Mouse (Mus musculus): ENCODE data around the gene Mtg2. TPM values are rescaled to one million over a fixed set of nuclear protein-coding genes. Genes with fewer than 3 reads are reported as not detected.
A peak's percentile ranks its signal among the peaks of the same experiment; 100 is the strongest.

Mtg2 gene
- polyA plus RNA-seq (2015; fragmentation: Nextera tagmentation; extraction: Ambion mirVana) = 35.6 and 38.5 TPM in 2 replicates

DNA sequence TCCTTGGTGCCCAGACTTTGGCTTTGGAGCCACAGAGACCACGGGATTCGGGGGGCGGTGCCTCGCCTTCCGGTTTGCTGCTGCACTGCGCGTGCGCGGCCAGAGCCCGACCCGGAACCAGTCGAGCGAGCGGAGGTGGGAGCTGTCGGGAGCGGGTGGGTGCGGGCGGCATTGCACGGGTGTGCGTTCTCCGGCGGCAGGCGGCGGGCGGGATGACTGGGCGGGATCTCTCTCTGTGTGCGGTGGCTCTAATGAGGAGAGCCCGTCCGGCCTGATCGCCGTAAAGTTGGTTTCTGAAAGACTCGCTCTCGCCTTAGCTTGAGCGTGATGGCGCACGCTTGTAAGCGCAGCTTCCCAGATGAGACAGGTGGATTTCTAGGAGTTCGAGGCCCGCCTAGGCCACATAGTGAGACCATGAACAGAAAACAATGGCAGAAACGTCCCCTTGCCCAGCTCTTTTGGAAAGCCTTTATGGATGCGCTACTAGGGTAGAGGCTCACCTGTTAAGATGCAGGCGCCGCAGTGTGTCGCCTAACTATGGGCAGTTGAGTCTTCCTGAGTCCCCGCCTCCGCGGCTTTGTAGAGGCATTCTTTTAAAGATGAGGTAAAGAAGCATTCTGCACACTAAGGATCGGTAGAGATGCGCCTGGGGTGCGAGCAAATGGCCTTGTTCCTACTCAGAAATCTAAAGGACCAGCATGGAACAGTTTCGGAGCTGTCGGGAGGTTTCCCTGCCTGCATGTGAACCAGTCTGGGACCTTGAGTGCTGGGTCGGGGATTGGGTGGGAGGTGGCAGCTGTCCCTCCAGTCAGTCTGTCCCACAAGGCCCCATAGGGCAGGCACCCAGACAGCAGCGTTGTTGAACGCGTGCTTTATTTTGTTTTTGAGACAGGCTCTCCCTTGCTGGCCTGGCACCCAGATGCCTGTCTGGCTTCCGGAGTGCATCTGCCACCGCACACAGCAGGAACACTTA lies at the start of gene Mtg2:
Gene Mtg2, plus strand, starts transcription at position 108 of the 973 bp plus-strand sequence.
- H3K9me3 ChIP-seq = no peaks in the 10 kb centered on the region

DNA sequence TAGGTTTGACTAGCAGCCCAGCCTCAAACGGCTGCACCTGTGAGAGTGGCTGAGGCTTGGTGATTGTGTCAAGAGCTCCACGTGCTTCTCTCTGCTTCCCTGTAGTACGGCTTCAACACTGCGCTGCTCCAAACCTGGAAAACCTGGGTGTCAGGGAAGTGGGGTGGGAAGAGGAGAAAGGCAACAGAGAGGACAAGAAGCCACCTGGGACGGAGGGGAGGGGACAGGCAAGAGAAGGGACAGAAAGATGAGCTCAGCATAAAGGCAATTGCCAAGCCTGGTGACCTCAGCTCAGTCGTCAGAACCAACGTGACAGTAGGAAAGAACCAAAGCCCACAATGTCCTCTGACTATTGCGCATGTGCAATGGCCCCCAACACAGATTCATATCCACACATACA lies 49.5 kb upstream of the Mtg2 start:
- ATAC-seq (replicated peaks) = no peak
- Histone ChIP-seq H3K4me3 (no peak overlapping the region), H3K36me3 (no peaks in the 10 kb centered on the region), H3K4me1 (peaks cover 7% of the 10 kb centered on the region), H3K9me3 (no peaks in the 10 kb centered on the region), H3K9ac (replicated peaks) (no peak overlapping the region), H3K27me3 (peaks cover 17% of the 10 kb centered on the region), H3K4me2 (replicated peaks) (no peak overlapping the region), H3K27ac (replicated peaks) (no peak overlapping the region)
- WGBS = 79% methylated on average over 8 of the region's 8 CpGs

More for the DNA sequence above, at the start of gene Mtg2:
- no peaks in the 10 kb centered on the region for H3K27me3 ChIP-seq
- peak within 1 kb of the TSS; percentile 72 for H3K9ac ChIP-seq (replicated peaks)
- H3K4me2 ChIP-seq (replicated peaks) = peak within 1 kb of the TSS; percentile 66
- WGBS = 3% methylated on average over 58 of the region's 58 CpGs
- H3K4me3 ChIP-seq = peak within 1 kb of the TSS; percentile 73
- H3K4me1 ChIP-seq = peaks cover 18% of the 10 kb centered on the region
- H3K36me3 ChIP-seq = peaks cover 18% of the 10 kb centered on the region
- H3K27ac ChIP-seq (replicated peaks) = peak within 1 kb of the TSS; percentile 89
- ATAC-seq (replicated peaks) = peak; percentile 96

DNA sequence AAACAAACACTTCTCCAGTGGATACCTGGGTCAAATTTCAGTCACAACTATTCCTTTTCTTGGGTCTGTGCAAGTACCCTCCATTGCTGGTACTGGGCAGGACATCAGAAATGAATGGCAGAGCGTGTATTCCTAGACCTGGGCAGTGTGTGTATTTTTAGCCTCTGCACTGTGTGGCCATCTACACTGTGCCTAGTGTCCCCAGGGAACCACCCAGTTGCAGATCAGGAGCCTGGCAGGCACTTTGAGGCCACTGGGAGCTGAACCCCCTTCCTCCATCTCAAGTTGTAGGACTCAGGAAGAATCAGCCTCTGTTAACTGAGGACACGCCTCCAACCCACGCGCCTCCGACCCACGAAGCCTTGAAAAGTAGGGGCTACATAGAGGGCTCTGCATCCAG lies 47.6 kb upstream of the Mtg2 start:
- H3K9me3 ChIP-seq = no peaks in the 10 kb centered on the region
- no peak overlapping the region for H3K4me2 ChIP-seq (replicated peaks)
- no peak overlapping the region for H3K4me3 ChIP-seq
- H3K4me1 ChIP-seq = peaks cover 25% of the 10 kb centered on the region
- 55% methylated on average over 6 of the region's 6 CpGs for WGBS
- H3K27ac ChIP-seq (replicated peaks) = no peak overlapping the region
- H3K27me3 ChIP-seq = peaks cover 17% of the 10 kb centered on the region
- H3K36me3 ChIP-seq = no peaks in the 10 kb centered on the region
- no peak overlapping the region for H3K9ac ChIP-seq (replicated peaks)
- ATAC-seq (replicated peaks) = no peak

DNA sequence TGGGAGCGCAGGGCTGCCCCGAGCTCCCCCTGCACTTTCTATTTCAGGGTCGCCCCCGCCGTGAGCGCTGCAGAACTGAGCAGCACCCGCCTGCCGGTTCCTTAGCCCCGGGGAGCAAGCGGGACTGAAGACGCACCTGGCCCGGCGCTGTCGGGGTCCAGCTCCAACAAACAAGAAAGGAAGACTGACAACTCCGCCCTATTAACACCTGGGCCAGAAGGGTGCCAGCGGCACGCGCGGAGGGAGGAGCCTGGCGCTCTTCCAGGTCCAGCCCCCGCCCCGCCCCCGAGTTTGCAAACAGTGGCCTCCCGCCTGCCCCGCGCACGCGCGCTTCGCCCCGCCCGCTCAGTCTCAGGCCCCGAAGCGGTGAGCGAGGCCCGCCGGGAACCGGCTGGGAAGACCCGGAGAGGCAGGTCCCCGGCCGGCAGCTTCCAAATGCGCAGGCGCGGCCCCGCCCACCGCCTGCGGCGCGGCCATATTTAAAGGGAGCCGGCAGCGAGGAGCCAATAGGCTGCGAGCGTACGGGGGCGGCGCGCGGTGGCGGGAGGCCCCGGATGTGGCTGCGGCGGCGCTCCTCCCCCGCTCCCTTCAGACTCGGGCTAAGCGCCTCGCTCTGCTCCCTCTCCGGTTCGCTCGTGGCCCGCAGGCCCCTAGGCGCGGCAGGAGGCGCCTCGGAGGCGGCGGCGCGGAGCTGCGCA lies 45.8 kb upstream of the Mtg2 start, which contains the start of gene Lsm14b:
Gene Lsm14b, plus strand, starts transcription at position 587 of the 698 bp plus-strand sequence.
- ATAC-seq (replicated peaks) = peak; percentile 97
- H3K4me3 ChIP-seq = peak within 1 kb of the TSS; percentile 100
- H3K27ac ChIP-seq (replicated peaks) = peak within 1 kb of the TSS; percentile 95
- H3K27me3 ChIP-seq = peaks cover 17% of the 10 kb centered on the region
- peaks cover 17% of the 10 kb centered on the region for H3K36me3 ChIP-seq
- H3K4me2 ChIP-seq (replicated peaks) = peak within 1 kb of the TSS; percentile 95
- H3K4me1 ChIP-seq = peaks cover 43% of the 10 kb centered on the region
- H3K9ac ChIP-seq (replicated peaks) = peak within 1 kb of the TSS; percentile 98
- no peaks in the 10 kb centered on the region for H3K9me3 ChIP-seq
- WGBS = under 1% methylated on average over 78 of the region's 80 CpGs

DNA sequence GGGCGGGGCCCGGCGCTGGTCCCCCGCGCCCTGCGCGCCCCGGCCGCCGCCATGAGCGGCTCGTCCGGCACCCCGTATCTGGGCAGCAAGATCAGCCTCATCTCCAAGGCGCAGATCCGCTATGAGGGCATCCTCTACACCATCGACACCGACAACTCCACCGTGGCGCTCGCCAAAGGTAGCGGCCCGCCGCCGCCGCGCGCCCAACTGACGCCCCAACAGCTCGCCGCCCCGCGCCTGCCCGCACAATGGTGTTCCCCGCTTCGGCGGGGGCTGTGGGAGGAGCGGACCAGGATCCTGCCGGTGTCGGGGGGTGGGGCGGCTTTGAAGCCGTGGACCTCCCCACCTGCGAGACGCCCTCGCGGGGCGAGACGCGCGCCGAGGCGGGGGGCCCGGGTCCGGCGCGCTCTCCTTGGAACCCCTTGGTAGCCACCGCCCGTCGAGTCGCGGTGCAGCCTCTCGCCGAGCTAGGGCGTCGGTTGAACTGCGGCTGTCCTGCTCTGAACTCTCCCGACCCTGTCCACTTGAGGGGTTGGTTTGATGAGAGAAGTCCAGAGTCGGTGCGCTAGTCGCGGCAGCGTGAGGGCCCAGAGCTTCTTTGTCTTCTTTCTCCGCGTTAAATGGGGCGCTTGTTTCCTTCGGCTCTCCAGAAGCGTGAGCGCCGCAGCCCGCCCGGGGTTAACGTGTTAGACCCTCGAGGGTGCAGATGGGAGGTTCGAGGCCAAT lies 45.1 kb upstream of the Mtg2 start:
- H3K4me3 ChIP-seq = peak overlapping the region; percentile 100
- peak overlapping the region; percentile 95 for H3K27ac ChIP-seq (replicated peaks)
- H3K4me1 ChIP-seq = peaks cover 43% of the 10 kb centered on the region
- H3K9me3 ChIP-seq = no peaks in the 10 kb centered on the region
- under 1% methylated on average over 84 of the region's 84 CpGs for WGBS
- H3K27me3 ChIP-seq = peaks cover 17% of the 10 kb centered on the region
- ATAC-seq (replicated peaks) = no peak; the same call in 1 of the 2 replicates
- H3K36me3 ChIP-seq = peaks cover 24% of the 10 kb centered on the region
- H3K4me2 ChIP-seq (replicated peaks) = peak overlapping the region; percentile 82
- peak overlapping the region; percentile 98 for H3K9ac ChIP-seq (replicated peaks)

DNA sequence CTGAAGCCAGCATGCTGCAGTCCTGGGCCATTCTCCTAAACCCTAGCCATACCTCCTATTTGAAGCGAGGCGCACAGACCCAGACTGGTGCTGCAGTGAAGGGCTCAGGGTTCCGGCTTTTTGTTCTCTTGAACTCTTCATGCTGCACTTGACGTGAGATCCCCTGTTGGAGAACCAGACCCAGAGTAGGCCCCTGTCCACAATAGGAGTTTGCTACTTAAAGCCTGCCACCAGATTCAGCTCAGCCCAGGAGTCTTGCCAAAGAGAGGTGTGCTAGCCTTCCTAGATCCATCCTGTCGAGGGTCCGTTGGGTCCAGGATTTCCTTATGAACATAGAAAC lies 44.6 kb upstream of the Mtg2 start:
- peak overlapping the region; percentile 100 for H3K4me3 ChIP-seq
- peak overlapping the region; percentile 95 for H3K27ac ChIP-seq (replicated peaks)
- peak overlapping the region; percentile 98 for H3K9ac ChIP-seq (replicated peaks)
- no peak for ATAC-seq (replicated peaks)
- no peaks in the 10 kb centered on the region for H3K9me3 ChIP-seq
- peaks cover 43% of the 10 kb centered on the region for H3K4me1 ChIP-seq
- WGBS = 5% methylated on average over 6 of the region's 6 CpGs
- peak overlapping the region; percentile 82 for H3K4me2 ChIP-seq (replicated peaks)
- peaks cover 30% of the 10 kb centered on the region for H3K36me3 ChIP-seq
- H3K27me3 ChIP-seq = peaks cover 17% of the 10 kb centered on the region

DNA sequence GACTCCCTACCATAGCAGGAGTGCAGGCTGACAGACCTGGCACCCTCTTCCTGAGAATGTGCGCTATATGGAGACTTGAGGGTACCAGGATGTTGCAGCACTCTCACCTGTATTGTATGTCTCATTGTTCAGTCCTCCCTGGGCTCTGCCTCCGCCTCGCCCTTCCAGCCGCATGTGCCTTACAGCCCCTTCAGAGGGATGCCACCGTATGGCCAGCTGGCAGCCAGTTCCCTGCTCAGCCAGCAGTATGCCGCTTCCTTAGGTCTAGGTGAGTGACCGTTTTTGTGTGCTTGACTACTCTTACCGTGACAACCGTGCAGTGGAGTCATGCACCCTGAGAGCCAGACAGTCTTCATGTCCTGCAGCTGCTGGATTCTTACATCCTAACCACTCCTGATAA lies 42.6 kb upstream of the Mtg2 start:
- H3K27me3 ChIP-seq = peaks cover 7% of the 10 kb centered on the region
- WGBS = 74% methylated on average over 9 of the region's 9 CpGs
- H3K4me3 ChIP-seq = peak overlapping the region; percentile 100
- H3K36me3 ChIP-seq = peaks cover 49% of the 10 kb centered on the region
- ATAC-seq (replicated peaks) = no peak
- H3K27ac ChIP-seq (replicated peaks) = no peak overlapping the region
- no peaks in the 10 kb centered on the region for H3K9me3 ChIP-seq
- peak overlapping the region; percentile 98 for H3K9ac ChIP-seq (replicated peaks)
- H3K4me2 ChIP-seq (replicated peaks) = peak overlapping the region; percentile 82
- H3K4me1 ChIP-seq = peaks cover 43% of the 10 kb centered on the region

DNA sequence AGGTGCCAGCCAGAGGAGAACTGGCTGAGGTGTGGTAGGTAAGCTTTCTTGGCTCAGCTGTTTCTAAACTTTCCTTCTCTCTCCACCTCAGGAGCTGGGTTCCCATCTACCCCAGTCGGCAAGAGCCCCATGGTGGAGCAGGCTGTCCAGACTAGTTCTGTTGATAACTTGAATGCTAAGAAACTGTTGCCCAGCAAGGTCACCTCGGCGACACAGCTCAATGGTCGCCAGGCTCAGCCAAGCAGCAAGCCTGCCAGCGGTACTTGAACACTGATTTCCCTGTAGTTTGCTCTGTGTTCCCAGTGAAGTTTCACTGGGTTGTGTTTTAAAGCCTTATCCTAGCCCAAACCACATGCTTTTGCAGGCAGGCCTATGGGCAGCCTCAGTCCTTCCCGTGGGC lies 39.1 kb upstream of the Mtg2 start:
- Histone ChIP-seq H3K27ac (replicated peaks) (no peak overlapping the region), H3K9me3 (no peaks in the 10 kb centered on the region), H3K9ac (replicated peaks) (no peak overlapping the region), H3K27me3 (no peaks in the 10 kb centered on the region), H3K4me3 (no peak overlapping the region), H3K4me1 (peaks cover 33% of the 10 kb centered on the region), H3K36me3 (peaks cover 83% of the 10 kb centered on the region), H3K4me2 (replicated peaks) (no peak overlapping the region)
- ATAC-seq (replicated peaks) = no peak
- 88% methylated on average over 6 of the region's 6 CpGs for WGBS

DNA sequence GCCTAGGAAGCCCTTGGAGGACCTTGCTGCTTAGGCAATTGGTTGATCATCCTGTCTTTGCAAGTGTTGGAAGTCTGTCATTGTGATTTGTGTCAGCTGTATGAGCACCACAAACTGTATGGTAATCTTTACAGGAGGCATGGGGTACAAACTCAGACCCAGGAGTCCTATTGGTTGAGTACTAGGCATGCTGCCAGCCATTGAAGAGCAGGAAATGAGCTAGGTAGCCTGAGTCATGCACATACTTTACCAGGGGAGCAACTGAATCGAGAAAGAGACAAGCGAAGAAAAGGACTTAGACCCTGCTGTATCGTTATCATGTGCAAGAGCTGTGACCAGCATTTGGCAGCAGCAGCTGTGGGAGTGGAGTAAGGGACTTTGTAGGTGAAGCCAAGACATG lies 37.5 kb upstream of the Mtg2 start:
- Histone ChIP-seq H3K27me3 (no peaks in the 10 kb centered on the region), H3K9me3 (no peaks in the 10 kb centered on the region), H3K4me3 (no peak overlapping the region), H3K36me3 (peaks cover 99% of the 10 kb centered on the region), H3K9ac (replicated peaks) (no peak overlapping the region), H3K4me1 (peaks cover 16% of the 10 kb centered on the region), H3K27ac (replicated peaks) (no peak overlapping the region), H3K4me2 (replicated peaks) (no peak overlapping the region)
- WGBS = 74% methylated on average over 3 of the region's 3 CpGs
- ATAC-seq (replicated peaks) = no peak

DNA sequence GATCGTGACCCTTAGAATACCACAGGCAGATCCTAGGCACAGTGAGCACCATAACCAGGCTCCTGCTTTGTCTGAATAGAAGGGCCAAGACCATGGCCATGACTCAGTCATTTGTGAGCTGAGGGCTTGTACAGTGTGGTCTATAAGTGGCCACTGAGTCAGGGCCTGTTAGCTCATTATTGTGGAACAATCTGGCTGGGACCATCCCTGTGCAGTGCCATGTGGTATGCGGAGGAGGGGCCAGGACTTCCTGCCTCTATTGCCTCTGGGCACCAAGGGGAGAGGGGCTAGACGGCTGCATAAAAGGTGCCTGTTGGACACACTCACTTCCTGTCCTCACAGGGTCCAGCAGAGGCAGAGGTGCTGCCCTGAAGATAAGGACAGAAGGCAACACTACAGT lies 36.4 kb upstream of the Mtg2 start:
- no peaks in the 10 kb centered on the region for H3K9me3 ChIP-seq
- H3K9ac ChIP-seq (replicated peaks) = no peak overlapping the region
- H3K4me2 ChIP-seq (replicated peaks) = no peak overlapping the region
- H3K4me1 ChIP-seq = peaks cover 6% of the 10 kb centered on the region
- H3K4me3 ChIP-seq = no peak overlapping the region
- 78% methylated on average over 3 of the region's 3 CpGs for WGBS
- ATAC-seq (replicated peaks) = no peak
- peaks cover 99% of the 10 kb centered on the region for H3K36me3 ChIP-seq
- no peaks in the 10 kb centered on the region for H3K27me3 ChIP-seq
- H3K27ac ChIP-seq (replicated peaks) = no peak overlapping the region

DNA sequence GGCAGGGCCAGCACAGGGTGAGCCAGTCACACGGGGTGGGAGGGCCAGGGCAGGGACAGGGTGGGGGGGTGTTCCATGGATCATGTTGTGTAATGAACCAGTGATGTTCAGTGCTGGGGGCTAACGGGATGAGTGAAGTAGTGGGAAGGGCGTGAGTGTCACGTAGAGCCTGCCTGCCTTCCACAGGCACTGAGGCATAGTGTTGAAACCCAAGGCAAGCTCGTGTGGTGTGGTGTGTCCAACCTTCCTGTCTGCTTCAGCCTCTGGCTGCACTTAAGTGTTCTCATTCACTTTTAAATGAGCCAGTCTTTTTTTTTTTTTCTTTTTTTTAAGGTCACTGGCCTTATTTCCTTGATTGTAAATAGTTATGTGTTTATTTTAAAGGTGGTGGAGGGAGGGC lies 35.6 kb upstream of the Mtg2 start:
- Histone ChIP-seq H3K27ac (replicated peaks) (no peak overlapping the region), H3K4me3 (no peak overlapping the region), H3K9me3 (no peaks in the 10 kb centered on the region), H3K9ac (replicated peaks) (no peak overlapping the region), H3K4me1 (0 out of 2 replicates have a peak, but pooled peaks cover 7% of the 10 kb centered on the region), H3K27me3 (no peaks in the 10 kb centered on the region), H3K36me3 (peaks cover 93% of the 10 kb centered on the region), H3K4me2 (replicated peaks) (no peak overlapping the region)
- no peak for ATAC-seq (replicated peaks)
- 66% methylated on average over 5 of the region's 5 CpGs for WGBS
